Mouse (Mus musculus) bone marrow, adult 2 months (tissue): ENCODE data around the gene Scaf4.

Experiments
- CTCF ChIP-seq: fragments of 200-500 bp; IDR thresholded peaks from 2 replicates; pipeline ENCODE4 v1.5.1; 2011; ENCODE audit warnings: low read length, control low read depth; ENCODE audit not compliant: control insufficient read depth, insufficient read depth
- POLR2A ChIP-seq: fragments of 200-500 bp; IDR thresholded peaks from 2 replicates; pipeline ENCODE4 v1.6.1; 2011; ENCODE audit warnings: low read depth, mild to moderate bottlenecking, control low read depth, low read length, borderline replicate concordance; ENCODE audit not compliant: control insufficient read depth

- TF ChIP-seq POLR2A (no peak), CTCF (no peak)
Observed at GRCm38 (mm10) chr16:90319321-90319720, 35.0 kb upstream of the Scaf4 start.
